Mouse (Mus musculus): ENCODE measurements around the gene Cfap126.
"Not testable (repeated sequence)": the region's sequence is repeated elsewhere in the genome, so short reads cannot be mapped to it uniquely, and the experiment has no call there.

Gene Cfap126

GRCm38 (mm10) chr1:171124398-171124797, 10.7 kb downstream of the Cfap126 start:
- in situ Hi-C loops (cut with MboI, MseI) = no loop called here

- in situ Hi-C loops (cut with MboI, MseI) = no loop called here
Observed at GRCm38 (mm10) chr1:171129251-171129650, 15.5 kb downstream of the Cfap126 start.

GRCm38 (mm10) chr1:171130971-171131370, 17.3 kb downstream of the Cfap126 start:
- in situ Hi-C loops (cut with MboI, MseI) = no loop called here

- in situ Hi-C loops (cut with MboI, MseI) = no loop called here
Observed at GRCm38 (mm10) chr1:171135600-171135999, 21.9 kb downstream of the Cfap126 start.

GRCm38 (mm10) chr1:171137486-171138155, 23.9 kb downstream of the Cfap126 start:
- in situ Hi-C loops (cut with MboI, MseI) = not testable (repeated sequence)

GRCm38 (mm10) chr1:171142981-171143380, 29.3 kb downstream of the Cfap126 start:
- in situ Hi-C loops (cut with MboI, MseI) = not testable (repeated sequence)

- in situ Hi-C loops (cut with MboI, MseI) = no loop called here
Observed at GRCm38 (mm10) chr1:171149974-171150760, 36.4 kb downstream of the Cfap126 start, which contains the start of the genes Sdhc and Mpz. Gene Sdhc (minus strand): TSS chr1:171150603. Gene Mpz (plus strand): TSS chr1:171150711.

- in situ Hi-C loops (cut with MboI, MseI) = no loop called here
Observed at GRCm38 (mm10) chr1:171150838-171151391, 37.2 kb downstream of the Cfap126 start.

- in situ Hi-C loops (cut with MboI, MseI) = no loop called here
Observed at GRCm38 (mm10) chr1:171151966-171152365, 38.2 kb downstream of the Cfap126 start.

GRCm38 (mm10) chr1:171156644-171157043, 42.9 kb downstream of the Cfap126 start:
- in situ Hi-C loops (cut with MboI, MseI) = no loop called here

GRCm38 (mm10) chr1:171157965-171158364, 44.2 kb downstream of the Cfap126 start:
- in situ Hi-C loops (cut with MboI, MseI) = no loop called here

- in situ Hi-C loops (cut with MboI, MseI) = no loop called here
Observed at GRCm38 (mm10) chr1:171159485-171159975, 45.8 kb downstream of the Cfap126 start.

- in situ Hi-C loops (cut with MboI, MseI) = no loop called here
Observed at GRCm38 (mm10) chr1:171162526-171162925, 48.8 kb downstream of the Cfap126 start.

- in situ Hi-C loops (cut with MboI, MseI) = no loop called here
Observed at GRCm38 (mm10) chr1:171164258-171164657, 50.5 kb downstream of the Cfap126 start.

GRCm38 (mm10) chr1:171165629-171166345, 52.1 kb downstream of the Cfap126 start:
- in situ Hi-C loops (cut with MboI, MseI) = no loop called here

GRCm38 (mm10) chr1:171168906-171169305, 55.2 kb downstream of the Cfap126 start:
- in situ Hi-C loops (cut with MboI, MseI) = no loop called here

- in situ Hi-C loops (cut with MboI, MseI) = no loop called here
Observed at GRCm38 (mm10) chr1:171169913-171170312, 56.2 kb downstream of the Cfap126 start.

- in situ Hi-C loops (cut with MboI, MseI) = no loop called here
Observed at GRCm38 (mm10) chr1:171171138-171171537, 57.4 kb downstream of the Cfap126 start.

GRCm38 (mm10) chr1:171172779-171173178, 59.1 kb downstream of the Cfap126 start:
- in situ Hi-C loops (cut with MboI, MseI) = no loop called here
